Mouse (Mus musculus): ENCODE data around the gene Hfe2. TPM values are rescaled to one million over a fixed set of nuclear protein-coding genes. Genes with fewer than 3 reads are reported as not detected.

Hfe2 gene
- total and polyA plus RNA-seq, 3 experiments, result 199 to 295 (median 289) TPM

DNA sequence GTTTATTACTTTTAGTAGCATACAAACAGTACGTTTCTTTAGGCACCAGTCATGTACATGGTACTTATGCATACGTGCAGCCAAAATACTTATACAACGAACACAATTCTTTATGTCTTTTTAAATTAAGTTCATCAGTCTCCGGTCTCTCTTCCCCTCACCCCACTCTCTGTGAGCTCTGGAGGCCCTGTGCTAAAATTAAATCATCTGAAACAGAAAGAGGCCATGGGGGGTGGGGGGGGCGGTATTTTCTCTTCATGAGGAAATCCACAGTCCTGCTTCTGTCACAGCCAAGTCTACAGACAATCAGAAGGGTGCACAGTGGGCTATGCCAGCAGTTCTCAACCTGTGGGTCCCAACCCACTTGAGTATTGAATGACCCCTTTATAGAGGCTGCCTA, 24.4 kb downstream of the Hfe2 start:
- Histone ChIP-seq H3K9ac (ENCODE audit: low read depth, low read length) (no peak overlapping the region), H3K4me3 (no peak overlapping the region), H3K79me2 (replicated peaks; ENCODE audit: control insufficient read depth, insufficient read depth, low read length) (no peaks in the 10 kb centered on the region), H3K27me3 (ENCODE audit: control insufficient read depth, insufficient read depth, low read length) (no peaks in the 10 kb centered on the region), H3K36me3 (ENCODE audit: control insufficient read depth, insufficient read depth, low read length) (peaks cover 3% of the 10 kb centered on the region), H3K27ac (peak overlapping the region; percentile 26; the same call in 1 of the 2 replicates), H3K4me1 (ENCODE audit: control insufficient read depth, insufficient read depth, low read length) (peaks cover 13% of the 10 kb centered on the region)
- no peak for DNase-seq
- WGBS, result 63% methylated on average over 5 of the region's 5 CpGs
- TF ChIP-seq POLR2A (IDR thresholded peaks at IDR 0.05; ENCODE audit: insufficient read depth, low read depth, low read length) (no peak), CTCF (IDR thresholded peaks at IDR 0.05) (no peak), EP300 (IDR thresholded peaks at IDR 0.05; ENCODE audit: insufficient read depth, low read depth, low read length) (no peak)
- intact Hi-C loops (cut with DNase I), result loop anchor here (5.0 kb wide), 1 partner anchor 158 kb away; the partner anchor contains the start of gene Nudt17

- H3K79me2 ChIP-seq (replicated peaks; ENCODE audit: control insufficient read depth, insufficient read depth, low read length), result no peaks in the 10 kb centered on the region
- H3K27ac ChIP-seq, result peak overlapping the region; percentile 99
- intact Hi-C loops (cut with DNase I), result loop anchor here (1.0 to 10.0 kb wide), 2 partner anchors 29 to 556 kb away; partner anchors contain the start of gene Plekho1
- H3K4me1 ChIP-seq (ENCODE audit: control insufficient read depth, insufficient read depth, low read length), result peaks cover 23% of the 10 kb centered on the region
- H3K4me3 ChIP-seq, result no peak overlapping the region; the same call in 1 of the 2 replicates
- peaks cover 3% of the 10 kb centered on the region for H3K36me3 ChIP-seq (ENCODE audit: control insufficient read depth, insufficient read depth, low read length)
- DNase-seq, result peak; percentile 74 to 78
- no peaks in the 10 kb centered on the region for H3K27me3 ChIP-seq (ENCODE audit: control insufficient read depth, insufficient read depth, low read length)
- 4% methylated on average over 8 of the region's 8 CpGs for WGBS
- TF ChIP-seq CTCF (IDR thresholded peaks at IDR 0.05), result peak; percentile 87
- peak; percentile 43; the same call in 1 of the 2 replicates for TF ChIP-seq POLR2A (IDR thresholded peaks at IDR 0.05; ENCODE audit: insufficient read depth, low read depth, low read length)
- TF ChIP-seq EP300 (IDR thresholded peaks at IDR 0.05; ENCODE audit: insufficient read depth, low read depth, low read length), result 0 out of 2 replicates have a peak, but pooled peaks have one; percentile 39
- peak overlapping the region; percentile 70 for H3K9ac ChIP-seq (ENCODE audit: low read depth, low read length)
Observed at GRCm38 (mm10) chr3:96551203-96551602, 26.2 kb downstream of the Hfe2 start.

DNA sequence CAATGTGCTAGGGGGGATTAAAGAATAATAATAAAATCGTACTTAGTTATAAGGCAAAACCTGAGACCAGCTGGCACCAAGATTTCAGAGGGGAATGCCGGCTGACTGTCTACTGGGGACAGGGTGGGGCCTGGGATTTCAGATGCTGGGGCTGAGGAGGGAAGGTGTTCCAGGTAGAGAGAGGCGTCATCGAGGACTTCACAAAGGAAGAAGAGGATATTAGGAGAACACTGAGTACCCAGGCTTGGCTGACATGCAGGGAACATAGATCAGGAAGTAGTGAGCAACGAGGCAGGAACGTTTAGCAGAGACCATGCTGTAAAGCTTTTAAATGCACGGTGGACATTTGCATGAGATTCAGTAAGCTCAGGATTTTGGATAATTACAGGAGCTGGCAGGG, 26.9 kb downstream of the Hfe2 start:
- TF ChIP-seq CTCF (IDR thresholded peaks at IDR 0.05) (no peak), EP300 (IDR thresholded peaks at IDR 0.05; ENCODE audit: insufficient read depth, low read depth, low read length) (peak; percentile 80; the same call in 1 of the 2 replicates), POLR2A (IDR thresholded peaks at IDR 0.05; ENCODE audit: insufficient read depth, low read depth, low read length) (no peak)
- peaks cover 23% of the 10 kb centered on the region for H3K4me1 ChIP-seq (ENCODE audit: control insufficient read depth, insufficient read depth, low read length)
- H3K27ac ChIP-seq, result peak overlapping the region; percentile 99
- intact Hi-C loops (cut with DNase I), result loop anchor here (1.0 to 10.0 kb wide), 2 partner anchors 28 to 557 kb away; partner anchors contain the start of gene Plekho1
- peaks cover 3% of the 10 kb centered on the region for H3K36me3 ChIP-seq (ENCODE audit: control insufficient read depth, insufficient read depth, low read length)
- DNase-seq, result peak in 1 of 2 experiments; percentile 21
- 26% methylated on average over 7 of the region's 7 CpGs for WGBS
- H3K4me3 ChIP-seq, result no peak overlapping the region
- H3K79me2 ChIP-seq (replicated peaks; ENCODE audit: control insufficient read depth, insufficient read depth, low read length), result no peaks in the 10 kb centered on the region
- no peaks in the 10 kb centered on the region for H3K27me3 ChIP-seq (ENCODE audit: control insufficient read depth, insufficient read depth, low read length)
- H3K9ac ChIP-seq (ENCODE audit: low read depth, low read length), result peak overlapping the region; percentile 70

DNA sequence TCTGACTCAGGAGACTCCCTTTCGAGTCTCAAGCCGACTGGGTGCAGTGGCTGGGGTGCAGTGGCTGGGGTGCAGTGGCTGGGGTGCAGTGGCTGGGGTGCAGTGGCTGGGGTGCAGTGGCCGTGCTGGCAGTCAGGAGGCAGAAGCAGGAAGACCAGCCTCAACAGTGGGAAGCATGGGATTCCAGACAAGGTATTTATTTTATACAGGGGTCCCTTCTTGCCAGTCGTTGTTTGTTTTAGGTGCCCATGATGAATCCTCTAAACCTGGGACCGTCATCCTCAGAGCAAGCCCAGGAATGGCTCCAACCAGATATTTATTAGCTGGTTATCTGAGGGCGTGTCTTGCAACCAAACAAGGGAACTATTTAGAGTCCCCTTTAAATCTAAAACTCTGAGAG, 28.6 kb downstream of the Hfe2 start:
- Histone ChIP-seq H3K27ac (peak overlapping the region; percentile 99), H3K36me3 (ENCODE audit: control insufficient read depth, insufficient read depth, low read length) (peaks cover 3% of the 10 kb centered on the region), H3K9ac (ENCODE audit: low read depth, low read length) (no peak overlapping the region), H3K79me2 (replicated peaks; ENCODE audit: control insufficient read depth, insufficient read depth, low read length) (0 out of 2 replicates have a peak, but pooled peaks cover 2% of the 10 kb centered on the region), H3K27me3 (ENCODE audit: control insufficient read depth, insufficient read depth, low read length) (no peaks in the 10 kb centered on the region), H3K4me3 (no peak overlapping the region), H3K4me1 (ENCODE audit: control insufficient read depth, insufficient read depth, low read length) (peaks cover 21% of the 10 kb centered on the region)
- TF ChIP-seq EP300 (IDR thresholded peaks at IDR 0.05; ENCODE audit: insufficient read depth, low read depth, low read length), result no peak
- no peak for TF ChIP-seq CTCF (IDR thresholded peaks at IDR 0.05)
- TF ChIP-seq POLR2A (IDR thresholded peaks at IDR 0.05; ENCODE audit: insufficient read depth, low read depth, low read length), result no peak
- intact Hi-C loops (cut with DNase I), result loop anchor here (10.0 kb wide), 1 partner anchor 559 kb away; the partner anchor contains the start of gene Plekho1
- WGBS, result 57% methylated on average over 6 of the region's 6 CpGs
- DNase-seq, result no peak

- no peak overlapping the region for H3K9ac ChIP-seq (ENCODE audit: low read depth, low read length)
- H3K4me1 ChIP-seq (ENCODE audit: control insufficient read depth, insufficient read depth, low read length), result peaks cover 21% of the 10 kb centered on the region
- TF ChIP-seq POLR2A (IDR thresholded peaks at IDR 0.05; ENCODE audit: insufficient read depth, low read depth, low read length), result no peak
- TF ChIP-seq CTCF (IDR thresholded peaks at IDR 0.05), result no peak
- no peak for TF ChIP-seq EP300 (IDR thresholded peaks at IDR 0.05; ENCODE audit: insufficient read depth, low read depth, low read length)
- 72% methylated on average over 6 of the region's 6 CpGs for WGBS
- peak overlapping the region; percentile 99 for H3K27ac ChIP-seq
- intact Hi-C loops (cut with DNase I), result loop anchor here (10.0 kb wide), 1 partner anchor 559 kb away; the partner anchor contains the start of gene Plekho1
- 0 out of 2 replicates have a peak, but pooled peaks cover 2% of the 10 kb centered on the region for H3K79me2 ChIP-seq (replicated peaks; ENCODE audit: control insufficient read depth, insufficient read depth, low read length)
- H3K36me3 ChIP-seq (ENCODE audit: control insufficient read depth, insufficient read depth, low read length), result peaks cover 3% of the 10 kb centered on the region
- H3K4me3 ChIP-seq, result no peak overlapping the region
- no peaks in the 10 kb centered on the region for H3K27me3 ChIP-seq (ENCODE audit: control insufficient read depth, insufficient read depth, low read length)
- no peak for DNase-seq
Observed at GRCm38 (mm10) chr3:96554251-96554650, 29.3 kb downstream of the Hfe2 start.

DNA sequence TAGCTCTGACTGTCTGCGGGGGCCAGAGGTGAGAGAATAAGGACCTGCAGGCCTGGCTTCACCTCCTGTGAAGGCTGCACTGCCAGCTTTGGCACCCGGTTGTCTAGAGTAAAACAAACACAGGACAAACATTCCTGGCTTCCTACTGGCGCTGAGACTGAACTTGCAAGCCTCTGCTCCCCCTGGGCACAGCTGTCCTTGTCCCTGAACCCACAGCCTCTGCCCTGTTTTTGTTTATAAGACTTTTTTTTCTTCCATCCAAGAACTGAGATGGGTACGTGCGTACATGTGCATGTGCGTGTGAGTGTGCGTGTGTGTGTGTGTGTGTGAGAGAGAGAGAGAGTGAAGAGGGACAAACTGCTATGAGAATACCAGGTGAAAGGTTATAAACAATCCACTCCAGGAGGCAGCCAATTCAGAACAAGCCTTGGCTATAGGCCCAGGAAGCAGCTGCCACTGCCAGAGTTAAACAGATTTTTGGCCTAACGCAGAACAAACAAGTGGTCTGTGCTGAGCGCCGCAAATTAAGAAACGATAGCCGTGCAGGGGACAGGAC, 30.1 kb downstream of the Hfe2 start:
- Histone ChIP-seq H3K9ac (ENCODE audit: low read depth, low read length) (peak overlapping the region; percentile 64), H3K27me3 (ENCODE audit: control insufficient read depth, insufficient read depth, low read length) (no peaks in the 10 kb centered on the region), H3K79me2 (replicated peaks; ENCODE audit: control insufficient read depth, insufficient read depth, low read length) (peaks cover 4% of the 10 kb centered on the region; the same call in 1 of the 2 replicates), H3K27ac (peak overlapping the region; percentile 99), H3K4me3 (peak overlapping the region; percentile 66), H3K4me1 (ENCODE audit: control insufficient read depth, insufficient read depth, low read length) (peaks cover 21% of the 10 kb centered on the region), H3K36me3 (ENCODE audit: control insufficient read depth, insufficient read depth, low read length) (peaks cover 3% of the 10 kb centered on the region)
- TF ChIP-seq CTCF (IDR thresholded peaks at IDR 0.05) (no peak), EP300 (IDR thresholded peaks at IDR 0.05; ENCODE audit: insufficient read depth, low read depth, low read length) (peak; percentile 99), POLR2A (IDR thresholded peaks at IDR 0.05; ENCODE audit: insufficient read depth, low read depth, low read length) (peak; percentile 82)
- WGBS, result 5% methylated on average over 12 of the region's 12 CpGs
- intact Hi-C loops (cut with DNase I), result loop anchor here (10.0 kb wide), 1 partner anchor 560 kb away; the partner anchor contains the start of gene Plekho1
- peak; percentile 86 to 91 for DNase-seq
